Mouse (Mus musculus) layer of hippocampus, postnatal 14 days (tissue): ENCODE data around the gene Phf21a. TPM values are rescaled to one million over a fixed set of nuclear protein-coding genes. Genes with fewer than 3 reads are reported as not detected.
A peak's percentile ranks its signal among the peaks of the same experiment; 100 is the strongest.

Source experiments
- DNase-seq, 2 experiments: peaks; one replicate each; pipeline ENCODE4 v3.0.0; 2021 to 2022; ENCODE audit warnings: low spot score in 2 of 2, mixed read lengths in 1 of 2
- total RNA-seq, 2 experiments: library from RNA; stranded (reverse); gene quantifications; 2 replicates each; pipeline ENCODE4 v1.2.3; 2021

Phf21a gene
- total RNA-seq, 2 experiments from 2014 or later = 81.7 to 90.1 TPM

DNA sequence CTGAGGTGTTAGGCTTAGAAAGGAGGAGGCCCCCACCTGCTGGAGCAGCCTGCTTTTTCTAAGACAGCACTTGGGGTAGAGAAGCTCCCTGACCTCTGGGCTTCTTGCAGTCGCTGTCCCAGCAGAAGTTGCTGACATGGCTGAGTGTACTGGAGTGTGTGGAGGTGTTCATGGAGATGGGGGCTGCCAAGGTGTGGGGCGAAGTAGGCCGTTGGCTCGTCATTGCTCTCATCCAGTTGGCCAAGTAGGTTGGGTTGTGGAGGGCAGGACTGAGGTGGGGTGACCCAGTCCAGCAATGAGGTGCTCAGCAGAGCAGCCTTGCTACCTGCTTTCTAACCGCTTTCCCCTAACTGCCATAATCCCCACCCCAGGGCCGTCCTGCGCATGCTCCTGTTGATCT, 284.4 kb downstream of the Phf21a start:
- DNase-seq = no peak

DNA sequence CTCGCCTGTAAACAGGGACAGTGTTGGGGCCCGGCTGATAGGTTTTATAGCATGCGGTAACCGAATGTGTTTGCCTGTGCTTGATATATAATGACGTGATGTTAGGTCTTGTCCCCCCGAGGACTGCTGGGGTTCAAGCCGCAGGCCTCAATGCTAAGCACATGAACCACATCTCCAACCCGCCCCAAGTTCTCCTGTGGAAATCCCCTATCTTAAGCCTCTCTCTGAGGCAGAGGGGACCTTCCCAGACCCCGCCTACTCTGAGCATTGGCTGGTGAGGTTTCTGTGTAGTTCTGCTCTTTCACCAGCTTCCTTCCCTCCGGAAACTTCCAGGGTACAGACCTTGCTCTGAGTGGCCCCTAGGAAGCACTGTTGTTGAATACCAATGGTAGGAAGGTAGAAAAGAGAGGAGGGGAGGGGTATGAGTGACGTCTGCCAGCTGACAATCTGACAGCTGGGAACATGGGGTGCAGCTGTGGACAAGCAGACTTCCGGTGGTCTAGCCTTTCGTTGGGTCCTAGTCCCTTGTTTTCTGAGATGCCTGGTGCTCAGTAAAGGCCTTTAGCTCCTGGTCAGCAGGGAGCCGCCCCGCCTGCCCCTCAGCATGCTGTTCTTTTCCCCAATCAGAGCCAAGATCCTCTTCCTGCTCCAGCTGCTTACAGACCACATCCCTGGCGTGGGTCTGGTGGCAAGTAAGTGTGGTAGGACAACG, 287.0 kb downstream of the Phf21a start:
- DNase-seq = no peak

- DNase-seq = no peak
Measured at GRCm38 (mm10) chr2:92380495-92381050, 287.7 kb downstream of the Phf21a start.

DNA sequence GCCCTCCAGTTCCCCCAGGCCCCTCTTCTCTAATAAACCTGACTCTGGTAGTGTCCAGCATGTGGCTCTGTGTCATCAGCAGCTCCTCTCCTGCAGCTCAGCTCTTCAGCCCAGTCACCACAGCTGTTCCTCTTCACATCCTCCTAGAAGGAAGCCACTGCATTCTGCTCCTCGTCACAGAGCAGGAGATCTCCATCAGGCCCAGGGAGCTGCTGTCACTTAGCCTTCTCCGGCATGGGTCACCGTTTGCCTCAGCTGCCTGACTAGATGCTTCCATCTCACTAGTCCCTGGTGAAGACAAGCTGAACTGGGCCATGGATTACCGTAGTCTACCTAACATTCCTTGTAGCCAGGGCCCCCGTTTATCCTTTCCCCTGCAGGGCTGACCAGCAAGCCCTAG, 288.2 kb downstream of the Phf21a start:
- no peak for DNase-seq

DNA sequence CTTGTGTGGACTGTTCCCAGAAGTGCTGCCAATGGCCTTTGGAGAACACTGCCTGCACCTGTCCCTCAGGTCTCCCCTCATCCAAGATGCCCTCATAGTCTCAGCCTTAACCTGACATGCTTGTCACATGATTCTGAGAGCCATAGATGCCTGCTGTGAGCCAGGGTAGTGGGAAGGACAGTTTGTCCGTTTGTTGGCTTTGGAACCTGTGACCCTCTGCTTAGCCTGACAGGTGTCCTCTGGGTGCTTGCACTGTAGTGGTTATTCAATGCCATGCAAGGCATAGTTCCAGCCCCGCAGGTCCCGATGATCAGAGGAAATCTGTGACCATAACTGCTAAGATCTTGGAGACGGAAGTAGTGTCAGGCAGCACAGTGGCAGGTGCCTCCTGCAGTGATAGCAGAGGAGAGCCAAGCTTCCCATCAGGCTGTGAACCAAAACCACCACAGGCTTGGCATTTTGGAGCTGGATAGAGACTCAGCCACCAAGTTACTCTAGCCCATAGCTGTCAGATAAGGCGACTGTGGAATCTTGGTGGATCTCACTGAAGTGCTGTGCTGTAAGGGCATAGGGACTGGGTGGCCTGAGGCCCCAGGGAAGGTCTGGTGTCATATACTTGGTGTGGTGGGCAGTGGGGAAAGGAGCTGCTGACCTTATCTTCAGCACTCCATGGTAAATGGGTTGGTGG, 289.1 kb downstream of the Phf21a start, which contains the start of gene 1700029I15Rik:
Gene 1700029I15Rik (plus strand): TSS at position 638 of the 688 bp plus-strand sequence.
- DNase-seq = no peak

- DNase-seq = no peak
Measured at GRCm38 (mm10) chr2:92382759-92383158, 289.8 kb downstream of the Phf21a start.

- DNase-seq = no peak
Measured at GRCm38 (mm10) chr2:92384101-92384500, 291.2 kb downstream of the Phf21a start.

GRCm38 (mm10) chr2:92385113-92386051, 292.5 kb downstream of the Phf21a start:
- DNase-seq = no peak

GRCm38 (mm10) chr2:92386821-92387570, 294.1 kb downstream of the Phf21a start:
- DNase-seq = no peak

- no peak for DNase-seq
Measured at GRCm38 (mm10) chr2:92387646-92388045, 294.7 kb downstream of the Phf21a start.

- DNase-seq = no peak
Measured at GRCm38 (mm10) chr2:92388081-92388517, 295.2 kb downstream of the Phf21a start.

- DNase-seq = peak; percentile 87 to 93
Measured at GRCm38 (mm10) chr2:92388891-92389641, 296.1 kb downstream of the Phf21a start.

DNA sequence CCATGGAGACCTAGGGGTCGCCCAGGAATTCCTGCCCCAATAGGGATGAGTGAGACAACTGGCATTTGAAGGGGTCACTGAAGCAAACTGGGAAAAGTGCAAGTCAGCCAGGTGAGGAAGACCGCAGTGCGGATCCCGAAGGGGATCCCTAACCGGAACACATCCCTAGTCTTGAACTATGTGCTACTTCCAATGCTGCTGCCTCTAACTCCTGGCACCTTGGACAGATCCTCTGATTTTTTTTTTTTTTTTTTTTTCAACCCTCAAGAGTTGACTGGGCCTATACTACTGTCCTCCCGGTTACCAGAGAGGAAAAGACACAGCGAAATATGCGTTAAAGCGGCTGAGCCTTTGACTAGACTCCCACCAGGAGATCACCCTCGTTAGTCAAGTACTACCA, 296.7 kb downstream of the Phf21a start:
- DNase-seq = no peak

DNA sequence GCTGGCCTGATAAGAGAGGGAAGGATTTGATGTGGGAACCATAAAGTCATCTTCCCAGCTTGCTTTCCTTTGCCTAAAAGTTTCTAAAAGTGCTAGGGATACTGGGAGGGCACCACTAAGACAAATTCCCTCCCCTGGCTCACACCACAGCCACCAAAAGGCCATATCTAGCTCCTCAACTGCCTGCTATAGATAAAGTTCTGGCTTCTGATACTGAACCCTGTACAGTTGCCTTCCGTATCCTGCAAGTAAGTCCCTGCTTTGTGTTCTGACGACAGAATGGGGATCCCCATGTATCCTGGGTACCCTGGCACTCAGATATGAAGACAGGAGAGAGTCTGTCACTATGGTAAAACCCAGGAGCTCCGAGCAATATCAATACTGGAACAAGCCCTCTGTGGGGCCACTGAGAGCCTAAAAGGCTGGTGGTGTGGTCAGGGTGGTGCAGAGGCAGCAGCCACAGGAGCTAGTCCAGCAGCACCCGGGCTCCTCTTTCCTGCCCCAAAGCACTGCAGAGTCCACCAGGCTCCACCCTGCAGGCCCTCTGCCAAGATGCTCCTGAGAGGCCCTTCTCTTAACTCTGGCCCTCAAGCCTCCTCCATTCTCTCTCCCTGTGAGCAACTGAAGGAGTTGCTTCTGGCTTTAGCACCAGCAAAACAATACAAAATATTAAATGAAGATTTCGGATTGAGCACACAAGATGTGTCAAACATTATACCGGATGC, 297.5 kb downstream of the Phf21a start:
- DNase-seq = no peak

- no peak for DNase-seq
Measured at GRCm38 (mm10) chr2:92391116-92391515, 298.2 kb downstream of the Phf21a start.

GRCm38 (mm10) chr2:92391703-92392317, 298.9 kb downstream of the Phf21a start:
- no peak for DNase-seq

- no peak for DNase-seq
Measured at GRCm38 (mm10) chr2:92392318-92393264, 299.7 kb downstream of the Phf21a start.
